Mouse (Mus musculus) embryonic fibroblast, embryonic 13.5 days (primary cell): Measurements from ENCODE around the gene Fars2.

Experiments
- CTCF ChIP-seq: IDR thresholded peaks from 2 replicates; pipeline ENCODE4 v1.5.1; 2011; ENCODE audit warnings: mild to moderate bottlenecking, control low read depth, low read length, moderate library complexity, borderline replicate concordance; ENCODE audit not compliant: insufficient read depth
- POLR2A ChIP-seq: IDR thresholded peaks from 2 replicates; pipeline ENCODE4 v1.6.1; 2011; ENCODE audit warnings: low read depth, mild to moderate bottlenecking, control low read depth, low read length, moderate library complexity

DNA sequence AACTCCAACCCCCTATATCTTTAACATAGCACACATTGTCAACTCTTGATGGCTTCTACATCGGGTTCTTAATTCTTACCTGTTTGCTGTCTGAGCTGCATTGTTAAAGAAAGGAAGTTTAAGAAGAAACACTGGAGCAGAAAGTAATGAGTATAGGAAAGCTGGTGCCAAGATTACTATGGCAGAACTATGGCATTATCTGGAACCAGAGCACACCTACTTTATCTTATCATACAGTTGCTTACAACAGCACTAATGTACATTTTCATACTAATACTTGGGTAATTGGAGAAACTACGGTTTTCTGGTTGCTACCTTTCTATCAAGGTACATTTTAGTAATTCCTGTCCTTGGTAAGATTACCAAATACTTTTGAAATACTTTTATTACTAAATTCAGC is 29.8 kb upstream of the Fars2 start:
- TF ChIP-seq CTCF (no peak), POLR2A (no peak)
